Mouse (Mus musculus) liver, embryonic 16.5 days (tissue): ENCODE results near the gene Rpl41. TPM values are rescaled to one million over a fixed set of nuclear protein-coding genes. Genes with fewer than 3 reads are reported as not detected.
"Not testable (repeated sequence)": the region's sequence is repeated elsewhere in the genome, so short reads cannot be mapped to it uniquely, and the experiment has no call there.

ENCODE experiments used
- ATAC-seq: fragments of 200-750 bp; cut with Nextera tagmentation; 2 replicates; pipeline ENCODE4 v1.8.0; 2017; ENCODE audit warnings: low read depth, mild to moderate bottlenecking, moderate number of reproducible peaks, moderate library complexity
- H3K27ac ChIP-seq: fragments of 300-500 bp; sonication (generic); 2 replicates; pipeline ENCODE4 v1.5.1; 2014; ENCODE audit warnings: mild to moderate bottlenecking, low read length
- H3K27me3 ChIP-seq: fragments of 300-500 bp; sonication (generic); 2 replicates; pipeline ENCODE4 v1.6.1; 2014; ENCODE audit warnings: low read depth, low read length, mixed read lengths; ENCODE audit not compliant: control insufficient read depth, insufficient read depth
- H3K36me3 ChIP-seq: fragments of 300-500 bp; sonication (generic); 2 replicates; pipeline ENCODE4 v1.6.1; 2014; ENCODE audit warnings: mild to moderate bottlenecking; ENCODE audit not compliant: control insufficient read depth, insufficient read depth
- H3K4me1 ChIP-seq: fragments of 300-500 bp; sonication (generic); 2 replicates; pipeline ENCODE4 v1.6.1; 2014; ENCODE audit warnings: low read depth, low read length, mixed read lengths; ENCODE audit not compliant: control insufficient read depth
- H3K4me2 ChIP-seq: fragments of 300-500 bp; sonication (generic); 2 replicates; pipeline ENCODE4 v1.6.1; 2014; ENCODE audit warnings: low read depth, low read length, mixed read lengths
- H3K4me3 ChIP-seq: fragments of 300-500 bp; sonication (generic); 2 replicates; pipeline ENCODE4 v1.5.1; 2014; ENCODE audit warnings: low read depth, mild to moderate bottlenecking, low read length
- H3K9ac ChIP-seq: fragments of 300-500 bp; sonication (generic); 2 replicates; pipeline ENCODE4 v1.6.1; 2014; ENCODE audit warnings: low read depth, low read length
- H3K9me3 ChIP-seq: fragments of 300-500 bp; sonication (generic); replicated peaks from 2 replicates; pipeline ENCODE4 v1.6.1; 2016; ENCODE audit warnings: low read length; ENCODE audit not compliant: control insufficient read depth
- WGBS: fragments of 180-500 bp; shearing (Covaris S2); extraction: QIAGEN DNeasy Blood & Tissue Kit; methylation state at CpG from one replicate; pipeline ENCODE4 v1.1.7; 2014; ENCODE audit not compliant: insufficient replicate concordance; 5-methylcytosine and 5-hydroxymethylcytosine counted together
- polyA plus RNA-seq: library from polyadenylated mRNA; unstranded; fragments of >200 nt; fragmentation: Nextera tagmentation; extraction: Ambion mirVana; gene quantifications from 2 replicates; pipeline ENCODE4 v1.2.1, GENCODE M21; 2015

Gene Rpl41
- polyA plus RNA-seq, 1 experiment from 2014 or later: 2,106 TPM

DNA sequence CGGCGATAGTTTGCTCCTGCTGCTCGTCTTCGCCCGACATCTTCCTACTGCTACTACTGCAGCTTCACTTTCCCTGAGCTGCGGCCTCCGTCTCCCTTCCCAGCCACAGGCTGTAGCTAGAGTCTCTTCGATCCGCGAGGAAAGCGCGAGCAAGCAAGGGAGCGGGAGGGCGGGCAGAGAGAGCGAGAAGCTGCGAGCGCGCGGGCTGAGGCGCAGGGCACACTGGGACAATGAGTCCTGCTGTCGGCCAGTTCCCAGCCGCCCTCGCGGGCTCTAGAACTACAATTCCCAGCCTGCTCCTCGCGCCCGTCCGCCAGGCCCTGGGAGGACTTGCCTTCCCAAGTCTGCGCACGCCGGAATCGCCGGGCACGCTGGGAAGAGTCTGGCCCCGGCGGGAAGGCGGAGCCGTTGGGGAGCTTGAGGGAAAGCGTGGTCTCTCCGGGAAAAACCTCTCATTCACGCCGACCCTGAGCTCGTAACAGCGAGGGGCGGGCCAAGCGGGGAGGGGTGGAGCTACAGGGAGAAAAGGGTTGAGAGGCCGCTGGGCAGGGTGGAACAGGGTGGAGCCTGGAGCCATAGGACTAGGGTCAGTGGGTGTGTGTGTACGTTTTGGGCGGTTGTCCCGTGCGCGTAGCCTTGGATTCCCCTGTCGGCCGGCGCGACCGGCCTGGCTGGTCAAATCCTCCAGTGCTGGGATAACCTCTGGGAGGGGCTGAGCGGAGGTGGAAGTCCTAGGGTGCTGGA lies 16.9 kb upstream of the Rpl41 start, which contains the start of gene Pa2g4:
Gene Pa2g4 (minus strand): TSS at position 200 of the 744 bp plus-strand sequence.
- Histone ChIP-seq H3K27me3 (no peaks in the 10 kb centered on the region), H3K4me2 (peak within 1 kb of the TSS; percentile 95), H3K36me3 (peaks cover 14% of the 10 kb centered on the region), H3K27ac (peak within 1 kb of the TSS; percentile 99), H3K4me3 (peak within 1 kb of the TSS; percentile 94), H3K4me1 (peaks cover 19% of the 10 kb centered on the region), H3K9me3 (no peaks in the 10 kb centered on the region), H3K9ac (peak within 1 kb of the TSS; percentile 97)
- WGBS: under 1% methylated on average over 58 of the region's 58 CpGs
- ATAC-seq: peak; percentile 95

- Histone ChIP-seq H3K4me1 (peaks cover 19% of the 10 kb centered on the region), H3K27ac (peak overlapping the region; percentile 99), H3K4me2 (peak overlapping the region; percentile 95), H3K9me3 (no peaks in the 10 kb centered on the region), H3K9ac (peak overlapping the region; percentile 97), H3K4me3 (peak overlapping the region; percentile 94), H3K27me3 (no peaks in the 10 kb centered on the region), H3K36me3 (peaks cover 21% of the 10 kb centered on the region)
- under 1% methylated on average over 45 of the region's 46 CpGs for WGBS
- ATAC-seq: 0 out of 2 replicates have a peak, but pooled peaks have one; percentile 6
These were observed 16.2 kb upstream of the Rpl41 start for GRCm38 (mm10) chr10:128565206-128565787.

GRCm38 (mm10) chr10:128563544-128563943 lies 14.4 kb upstream of the Rpl41 start:
- peaks cover 37% of the 10 kb centered on the region for H3K36me3 ChIP-seq
- peak overlapping the region; percentile 5; the same call in 1 of the 2 replicates for H3K4me3 ChIP-seq

GRCm38 (mm10) chr10:128556963-128557362 lies 7.9 kb upstream of the Rpl41 start:
- Histone ChIP-seq H3K4me1 (no peaks in the 10 kb centered on the region), H3K27ac (no peak overlapping the region), H3K4me2 (no peak overlapping the region), H3K9me3 (no peaks in the 10 kb centered on the region), H3K4me3 (no peak overlapping the region), H3K36me3 (peaks cover 40% of the 10 kb centered on the region), H3K9ac (no peak overlapping the region), H3K27me3 (no peaks in the 10 kb centered on the region)
- ATAC-seq: no peak
- WGBS: 82% methylated on average over 6 of the region's 6 CpGs

More at GRCm38 (mm10) chr10:128563544-128563943, 14.4 kb upstream of the Rpl41 start:
- no peaks in the 10 kb centered on the region for H3K9me3 ChIP-seq
- H3K4me1 ChIP-seq: peaks cover 19% of the 10 kb centered on the region
- H3K27ac ChIP-seq: no peak overlapping the region
- no peak for ATAC-seq
- H3K27me3 ChIP-seq: no peaks in the 10 kb centered on the region
- 64% methylated on average over 6 of the region's 6 CpGs for WGBS
- no peak overlapping the region for H3K9ac ChIP-seq
- peak overlapping the region; percentile 95; the same call in 1 of the 2 replicates for H3K4me2 ChIP-seq

- Histone ChIP-seq H3K9me3 (no peaks in the 10 kb centered on the region), H3K27ac (no peak overlapping the region), H3K4me3 (no peak overlapping the region), H3K4me1 (no peaks in the 10 kb centered on the region), H3K4me2 (no peak overlapping the region), H3K9ac (no peak overlapping the region), H3K27me3 (no peaks in the 10 kb centered on the region), H3K36me3 (peaks cover 37% of the 10 kb centered on the region)
- ATAC-seq: no peak
These were observed 7.2 kb upstream of the Rpl41 start for GRCm38 (mm10) chr10:128556286-128556685.

- ATAC-seq, H3K27me3 ChIP-seq, H3K27ac ChIP-seq, H3K4me2 ChIP-seq, H3K4me3 ChIP-seq, H3K4me1 ChIP-seq, H3K9ac ChIP-seq, H3K9me3 ChIP-seq: not testable (repeated sequence)
- peaks cover 32% of the 10 kb centered on the region for H3K36me3 ChIP-seq
- 30% methylated on average over 1 of the region's 1 CpGs for WGBS
These were observed 6.5 kb upstream of the Rpl41 start for GRCm38 (mm10) chr10:128555567-128555966.

GRCm38 (mm10) chr10:128550144-128550823 lies 1.2 kb upstream of the Rpl41 start:
- 62% methylated on average over 11 of the region's 11 CpGs for WGBS
- H3K36me3 ChIP-seq, H3K27ac ChIP-seq, H3K4me2 ChIP-seq, H3K9me3 ChIP-seq, H3K4me3 ChIP-seq, H3K9ac ChIP-seq, ATAC-seq, H3K27me3 ChIP-seq: not testable (repeated sequence)
- peaks cover 12% of the 10 kb centered on the region for H3K4me1 ChIP-seq

DNA sequence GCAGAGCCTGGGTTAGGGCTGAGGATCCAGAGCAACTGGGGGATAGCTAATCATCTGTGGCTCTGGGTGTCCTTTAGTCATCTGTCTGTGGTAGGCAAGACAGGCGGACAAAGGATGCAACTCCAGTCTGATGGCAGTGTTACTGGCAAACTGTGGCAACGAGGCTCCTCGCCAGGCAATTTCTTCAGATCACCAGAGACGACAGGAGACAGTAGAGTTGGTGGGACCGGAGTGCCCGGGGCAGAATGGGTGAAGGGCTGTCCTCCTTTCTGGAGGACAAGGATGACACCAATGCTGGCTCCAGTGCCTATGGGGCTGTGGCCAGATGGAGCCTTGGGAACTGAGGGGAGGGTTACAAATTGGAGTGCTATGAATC lies 565 bp upstream of the Rpl41 start:
- H3K4me3 ChIP-seq: peak overlapping the region; percentile 16; the same call in 1 of the 2 replicates
- not testable (repeated sequence) for H3K36me3 ChIP-seq, ATAC-seq, H3K9me3 ChIP-seq, H3K27me3 ChIP-seq
- H3K4me1 ChIP-seq: peaks cover 12% of the 10 kb centered on the region
- 65% methylated on average over 6 of the region's 6 CpGs for WGBS
- H3K27ac ChIP-seq: peak overlapping the region; percentile 65
- peak overlapping the region; percentile 86 for H3K4me2 ChIP-seq
- H3K9ac ChIP-seq: peak overlapping the region; percentile 44; the same call in 1 of the 2 replicates
